Mouse (Mus musculus): ENCODE results near the gene Babam2.
A peak's percentile ranks its signal among the peaks of the same experiment; 100 is the strongest.

The Babam2 gene

DNA sequence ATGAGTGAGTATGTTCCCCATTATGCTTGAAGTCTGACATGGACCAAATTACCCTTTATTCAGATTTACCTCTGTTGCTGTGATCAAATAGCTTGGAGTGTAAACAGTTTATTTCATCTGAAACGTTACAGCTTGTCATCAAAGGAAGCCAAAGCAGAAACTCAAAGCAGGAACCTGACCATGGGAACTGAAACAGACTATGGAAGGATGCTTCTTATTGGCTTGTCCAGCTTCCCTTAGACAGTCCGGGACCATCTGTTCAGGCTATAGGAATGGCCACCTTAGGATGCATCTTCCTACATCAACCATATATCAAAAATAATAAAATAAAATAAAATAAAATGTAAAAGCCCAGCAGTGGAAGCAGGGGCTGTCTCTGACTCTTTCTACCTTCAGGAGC, 183.0 kb downstream of the Babam2 start:
- no peak for DNase-seq (ENCODE audit: low spot score in 2 of 2)

DNA sequence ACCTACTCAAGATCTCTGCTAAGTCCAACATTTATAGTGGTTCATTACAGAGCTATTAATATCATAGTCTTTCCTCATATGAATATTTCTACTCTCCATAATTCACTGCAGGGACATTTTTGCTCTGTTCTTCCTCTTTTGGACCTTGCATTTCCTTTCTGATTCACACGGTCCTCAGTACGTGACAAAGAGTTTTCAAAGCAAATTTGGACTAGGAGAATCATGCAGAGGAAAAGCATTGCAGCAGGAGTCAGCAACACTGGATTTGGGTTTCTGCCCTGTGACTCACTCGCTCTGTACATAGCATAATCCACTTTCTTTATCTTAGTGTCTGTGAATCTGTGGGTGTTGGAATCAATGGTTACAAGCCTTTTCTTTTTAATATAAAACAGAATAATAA, 184.8 kb downstream of the Babam2 start:
- DNase-seq (ENCODE audit: low spot score in 2 of 2): no peak

DNA sequence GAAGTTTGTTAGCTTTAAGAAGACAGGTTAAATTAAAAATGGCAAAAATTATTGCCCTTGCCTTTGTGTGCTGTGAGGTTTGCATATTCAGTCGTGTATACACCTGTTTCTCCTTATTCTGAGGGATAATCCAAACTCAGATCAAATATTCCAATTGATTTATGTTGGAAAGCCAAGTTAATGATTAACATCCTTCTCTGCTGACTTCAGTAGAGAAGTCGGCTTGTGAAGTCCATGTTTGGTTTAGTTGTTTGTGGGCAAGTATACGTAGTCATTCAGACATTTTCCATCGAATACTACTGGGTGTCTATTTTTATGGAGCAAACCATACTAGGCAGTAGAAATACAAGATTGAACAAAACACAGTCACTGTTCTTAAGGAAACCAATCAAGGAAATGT, 187.5 kb downstream of the Babam2 start:
- no peak for DNase-seq (ENCODE audit: low spot score in 2 of 2)

DNA sequence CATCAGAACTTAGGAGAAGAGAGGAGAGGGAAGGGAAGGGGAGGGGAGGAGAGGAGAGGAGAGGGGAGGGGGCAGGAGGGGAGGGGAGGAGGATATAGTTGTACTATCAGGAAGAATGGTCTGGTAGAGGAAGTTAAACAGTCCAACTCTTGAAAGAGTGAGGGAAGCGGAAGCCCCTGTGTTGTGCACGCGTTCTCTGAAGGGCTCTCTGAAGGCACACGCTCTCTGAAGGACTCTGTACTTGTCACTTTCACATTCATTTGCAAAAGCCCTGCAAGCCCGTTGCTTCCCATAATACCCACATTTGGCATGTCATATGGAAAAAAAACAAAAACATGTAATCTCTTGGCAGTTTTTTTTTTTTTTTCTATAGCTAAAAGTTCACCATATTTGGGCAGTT, 190.1 kb downstream of the Babam2 start:
- DNase-seq (ENCODE audit: low spot score in 2 of 2): no peak

DNA sequence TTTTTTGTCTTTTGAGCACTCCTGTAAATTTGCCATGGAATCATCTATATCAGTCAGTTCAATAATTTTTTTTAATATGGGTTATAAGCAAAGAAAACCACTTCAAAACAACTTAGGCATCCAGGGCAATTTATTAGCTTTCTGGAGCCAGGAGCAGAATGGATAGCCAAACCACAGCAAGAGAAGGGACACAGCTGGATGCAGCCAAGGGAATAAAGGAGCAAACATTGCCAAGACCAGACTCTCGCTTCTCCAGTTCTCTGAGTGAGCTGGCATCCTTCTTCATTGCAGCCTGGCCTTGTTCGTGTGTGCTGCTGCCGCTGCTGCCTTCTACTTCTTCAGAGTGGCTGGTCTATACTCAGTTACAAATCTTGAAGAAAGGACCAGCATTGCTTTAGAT, 190.9 kb downstream of the Babam2 start:
- no peak for DNase-seq (ENCODE audit: low spot score in 2 of 2)

DNA sequence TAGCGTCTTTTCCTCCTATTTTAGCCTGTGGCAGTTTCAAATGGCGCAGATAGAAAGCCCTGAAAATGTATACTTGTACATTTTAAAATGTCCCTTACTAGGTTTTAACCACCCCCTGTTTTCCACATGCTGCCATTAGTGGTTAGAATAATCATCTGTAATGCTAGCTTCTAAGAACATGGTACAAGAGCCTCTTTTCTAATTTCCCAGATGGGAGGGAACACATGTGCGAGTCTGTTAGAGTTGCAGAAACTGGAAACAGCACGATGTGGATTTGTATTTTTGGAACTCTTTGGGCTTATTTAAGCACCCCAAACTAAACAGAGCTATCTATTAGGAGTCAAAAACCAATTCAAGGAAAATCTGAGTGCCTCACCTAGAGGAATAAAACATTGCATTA, 195.1 kb downstream of the Babam2 start:
- DNase-seq (ENCODE audit: low spot score in 2 of 2): no peak

DNA sequence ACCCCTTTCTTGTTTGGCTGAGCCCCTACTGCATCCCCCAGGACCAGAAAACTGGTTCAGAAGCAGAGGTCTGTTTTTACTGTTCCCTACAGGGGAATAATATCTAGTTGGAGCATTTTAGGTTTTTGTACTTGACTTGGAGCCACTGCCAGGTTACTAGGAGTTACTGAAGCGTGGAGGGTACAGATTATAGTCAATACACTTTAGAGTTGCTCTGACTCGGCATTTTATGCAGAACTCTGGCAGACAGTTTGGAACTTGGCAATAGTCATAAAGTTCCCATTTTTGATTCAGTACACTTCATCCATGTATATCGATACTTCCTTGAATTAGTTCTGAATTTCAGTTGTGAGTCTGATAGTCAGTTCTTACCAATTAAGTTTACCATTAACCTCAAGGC, 202.4 kb downstream of the Babam2 start:
- no peak for DNase-seq (ENCODE audit: low spot score in 2 of 2)

DNA sequence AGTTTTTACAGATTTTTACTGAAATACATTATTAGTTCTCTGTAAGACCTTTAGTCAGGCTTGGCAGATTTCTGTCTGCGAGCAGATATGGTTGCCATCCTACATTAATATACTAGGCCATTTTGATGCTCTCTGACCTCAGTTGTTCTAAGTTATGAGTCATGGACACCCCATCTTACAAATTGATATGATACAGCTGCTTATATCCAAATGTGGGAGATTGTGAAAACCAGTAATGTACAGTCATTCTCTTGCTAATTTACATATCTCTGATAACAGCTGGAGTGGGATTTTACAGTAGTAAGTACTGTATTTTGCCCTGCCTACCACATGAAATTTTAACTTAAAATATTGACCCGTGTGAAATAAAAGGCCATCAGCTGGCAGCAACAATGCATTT, 204.7 kb downstream of the Babam2 start:
- DNase-seq (ENCODE audit: low spot score in 2 of 2): no peak

DNA sequence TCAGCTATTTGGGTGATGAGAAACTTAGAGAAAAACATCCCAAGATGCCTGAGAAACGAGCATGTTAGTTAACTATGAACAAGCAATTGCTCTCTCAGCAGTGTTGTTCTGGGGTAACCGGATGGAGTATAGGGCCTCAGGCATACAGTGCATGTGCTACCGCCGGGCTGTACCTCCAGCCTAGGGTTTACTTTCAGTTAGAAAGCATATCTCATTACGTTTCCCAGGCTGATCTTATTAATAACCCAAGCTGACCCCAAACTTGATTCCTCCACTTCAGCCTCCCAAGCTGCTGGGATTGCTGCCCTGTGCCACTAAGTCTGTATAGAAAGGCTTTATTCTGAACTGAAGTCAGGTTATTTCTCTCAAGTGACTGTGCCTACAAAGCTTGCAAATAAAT, 205.4 kb downstream of the Babam2 start:
- no peak for DNase-seq (ENCODE audit: low spot score in 2 of 2)

DNA sequence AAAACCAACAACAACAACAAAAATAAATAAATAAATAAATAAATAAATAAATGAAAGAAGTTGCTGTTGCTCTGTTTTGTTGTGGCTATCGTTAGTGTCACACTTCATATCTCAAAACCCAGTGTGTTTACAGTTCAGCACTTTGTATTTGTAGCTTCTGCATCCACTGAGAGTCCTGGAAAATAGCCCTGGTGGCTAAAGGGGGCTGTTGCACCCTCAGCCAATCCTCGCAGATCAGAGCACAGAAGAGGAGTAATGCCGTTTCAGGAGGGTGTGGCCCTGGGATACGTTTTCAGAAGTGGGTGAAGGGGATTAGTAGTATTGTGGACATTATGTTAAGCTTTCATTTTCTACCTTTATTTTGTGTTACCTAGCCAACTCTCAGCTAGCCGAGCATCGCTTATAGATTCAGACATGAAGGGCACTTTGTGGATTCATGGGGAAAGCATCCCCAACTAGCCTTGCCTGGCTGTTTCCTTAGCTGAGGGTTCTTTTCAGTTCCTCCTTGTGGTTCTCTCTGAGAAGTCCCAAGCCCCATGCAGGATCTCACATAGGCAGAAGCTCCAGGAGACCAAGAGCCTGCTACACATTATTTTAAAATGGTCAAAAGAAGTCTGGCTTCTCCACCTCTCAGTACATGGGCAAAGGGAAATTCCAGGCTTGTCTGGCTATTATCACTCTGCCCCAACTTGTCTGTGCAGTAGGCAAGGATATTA, 207.6 kb downstream of the Babam2 start:
- DNase-seq (ENCODE audit: low spot score in 2 of 2): no peak

DNA sequence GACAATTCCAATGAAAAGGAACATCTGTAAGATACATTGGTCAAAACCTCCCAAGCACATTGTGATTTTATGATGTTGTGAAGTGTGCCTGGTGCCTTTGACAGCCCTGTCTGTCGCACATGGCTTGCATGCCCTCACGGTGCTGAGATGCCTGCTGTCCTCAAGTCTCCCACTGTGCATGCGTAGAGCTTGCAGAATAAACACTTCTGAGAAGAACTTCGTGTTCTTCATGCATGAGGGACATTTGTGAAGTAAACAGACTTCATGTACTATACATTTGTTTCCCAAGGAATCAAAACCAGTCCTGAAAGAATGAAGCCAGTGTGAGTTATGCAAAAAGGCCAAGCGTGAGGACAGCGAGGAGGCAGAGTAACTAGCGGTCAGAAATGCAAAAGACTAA, 208.3 kb downstream of the Babam2 start:
- DNase-seq (ENCODE audit: low spot score in 2 of 2): no peak

DNA sequence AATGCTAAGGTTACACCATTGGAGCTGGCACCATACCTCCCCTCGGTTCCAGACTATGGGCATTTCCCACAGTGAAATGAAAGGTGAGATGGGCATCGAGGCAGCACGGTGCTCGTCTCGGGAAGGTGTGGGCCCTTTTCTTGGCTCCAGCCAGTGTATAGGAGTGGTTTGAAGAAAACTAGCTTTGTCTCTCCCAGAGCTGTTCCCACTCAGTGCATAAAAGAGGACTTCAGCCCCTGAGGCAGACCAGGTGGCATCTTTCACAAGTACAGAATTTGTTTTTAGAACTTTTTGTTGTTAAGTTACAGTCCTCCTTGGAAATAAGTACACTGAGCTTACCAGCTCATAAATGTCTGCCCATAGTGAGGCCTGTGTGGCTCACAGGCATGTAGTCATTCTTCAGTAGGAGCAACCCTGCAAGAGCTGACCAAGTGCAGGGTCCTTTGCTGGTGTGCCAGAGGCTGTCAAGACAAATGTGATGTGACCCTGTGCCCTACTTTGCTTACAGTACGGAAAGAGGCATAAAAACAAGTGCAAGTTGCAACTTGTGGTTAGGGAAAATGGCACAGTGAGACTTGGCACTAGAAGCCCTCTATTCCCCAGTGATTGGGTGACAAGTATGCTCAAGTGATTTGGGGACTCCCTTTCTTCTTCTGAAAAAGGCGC, 208.9 kb downstream of the Babam2 start:
- no peak for DNase-seq (ENCODE audit: low spot score in 2 of 2)

DNA sequence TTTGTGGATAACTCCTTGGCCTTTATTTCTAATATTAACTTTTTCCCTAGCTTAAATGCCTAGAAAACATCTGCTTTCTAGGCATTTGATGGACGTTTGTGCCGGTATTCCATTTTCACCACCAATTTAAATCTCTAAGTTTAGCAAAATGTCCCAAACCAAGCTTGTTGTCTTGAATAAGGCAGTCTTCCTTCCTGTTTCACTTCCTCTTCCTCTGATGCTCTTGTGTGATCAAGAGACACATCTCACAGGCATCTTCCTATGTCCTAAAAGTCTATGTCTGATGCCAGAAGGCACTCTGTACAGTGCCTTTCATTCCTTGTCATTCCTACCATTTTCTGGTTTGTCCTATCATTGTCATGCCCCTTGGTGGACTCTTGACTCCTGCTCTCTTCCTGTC, 210.5 kb downstream of the Babam2 start:
- no peak for DNase-seq (ENCODE audit: low spot score in 2 of 2)

DNA sequence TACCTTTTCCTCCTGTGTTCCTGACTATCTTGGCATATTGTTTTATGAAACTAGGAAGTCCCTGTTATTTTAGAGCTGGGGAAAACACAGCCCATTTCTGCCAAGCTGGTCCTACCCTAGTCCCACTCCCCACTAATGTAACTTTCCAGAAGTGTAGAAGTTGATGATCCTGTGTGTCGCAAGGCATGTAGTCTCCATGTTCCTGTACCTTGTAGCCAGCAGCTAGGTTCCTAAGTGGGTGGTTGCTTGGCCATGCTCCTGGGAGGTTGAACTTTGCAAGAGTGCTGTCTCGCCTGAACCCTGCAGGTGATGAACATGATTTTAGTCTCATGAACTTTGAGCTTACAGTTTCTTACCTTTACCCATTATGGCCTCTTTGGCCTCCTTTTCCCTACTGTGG, 211.3 kb downstream of the Babam2 start:
- no peak for DNase-seq (ENCODE audit: low spot score in 2 of 2)

DNA sequence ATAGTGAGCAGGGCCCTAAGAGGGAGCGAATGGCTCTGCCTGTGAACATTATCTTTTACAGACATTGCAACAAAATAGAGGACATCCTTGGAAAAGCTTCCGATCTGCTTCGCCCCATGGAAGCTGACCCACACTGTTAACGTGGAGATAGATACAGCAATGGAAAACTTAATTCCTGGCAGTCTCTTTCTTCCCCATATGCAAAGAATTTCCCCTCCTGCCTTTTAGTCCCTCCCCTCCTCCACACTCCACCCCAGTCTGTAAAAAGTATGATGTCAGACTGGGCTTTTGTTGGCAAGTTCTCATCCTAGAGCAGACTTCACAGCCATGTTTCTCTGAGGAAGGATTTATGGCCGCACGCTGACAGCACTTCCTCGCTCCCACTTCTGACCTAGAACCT, 218.8 kb downstream of the Babam2 start:
- no peak for DNase-seq (ENCODE audit: low spot score in 2 of 2)

DNA sequence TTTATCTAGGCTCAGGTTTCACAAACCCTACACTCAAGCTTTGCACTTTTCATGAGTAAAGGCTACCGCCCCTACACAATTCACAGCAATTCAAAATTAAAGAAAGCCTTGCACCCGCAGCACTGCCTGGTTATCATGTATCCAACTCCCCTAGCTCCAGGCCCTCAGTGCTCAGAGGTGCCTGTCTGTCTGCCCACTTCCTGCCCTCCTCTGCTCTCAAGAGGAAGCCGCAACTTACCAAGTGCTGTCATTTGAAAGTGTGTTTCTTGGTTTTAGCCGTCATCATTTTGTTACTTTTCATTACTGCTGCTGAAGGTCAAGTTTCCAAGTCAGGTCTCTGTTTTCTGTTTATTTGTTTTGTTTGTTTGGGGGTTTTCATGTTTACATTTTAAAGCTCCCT, 221.1 kb downstream of the Babam2 start:
- DNase-seq (ENCODE audit: low spot score in 2 of 2): no peak

DNA sequence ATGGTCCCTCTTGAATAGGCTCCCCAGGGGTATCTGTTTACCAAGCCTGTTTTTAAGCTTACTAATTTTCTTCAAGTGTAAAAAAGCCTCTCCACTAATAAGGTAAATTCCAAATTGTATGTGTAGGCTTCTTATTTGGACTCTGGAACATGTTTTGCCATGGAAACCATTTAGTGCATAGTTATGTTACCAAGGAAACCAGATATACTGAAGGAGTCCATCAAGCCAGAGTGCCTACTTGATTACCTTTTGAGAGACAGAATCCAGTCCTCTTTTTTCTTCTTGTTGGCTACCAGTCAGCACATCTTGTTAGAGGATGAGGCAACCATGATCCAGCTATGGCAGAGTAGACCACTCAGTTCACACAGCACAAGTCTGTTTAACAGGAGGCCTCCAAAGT, 222.6 kb downstream of the Babam2 start:
- DNase-seq (ENCODE audit: low spot score in 2 of 2): no peak

DNA sequence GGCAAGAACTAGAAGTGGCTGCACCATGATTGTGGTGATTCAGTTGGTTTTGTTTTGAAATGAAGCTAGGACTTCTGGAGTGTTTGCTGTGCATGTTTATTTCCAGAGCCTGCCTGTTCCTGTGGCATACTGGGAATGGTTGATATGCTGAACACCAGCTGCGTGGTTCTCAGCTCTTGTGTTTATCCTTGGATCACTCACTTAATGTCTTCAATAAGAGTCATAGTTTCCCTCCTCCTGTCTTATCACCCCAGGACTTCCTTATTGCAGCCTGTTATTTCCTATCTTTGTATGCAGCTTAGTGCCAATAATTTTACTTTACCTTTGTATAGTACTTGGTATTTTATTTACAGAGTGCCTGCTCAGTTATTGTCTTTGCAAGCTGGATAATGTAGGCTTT, 223.4 kb downstream of the Babam2 start:
- no peak for DNase-seq (ENCODE audit: low spot score in 2 of 2)

DNA sequence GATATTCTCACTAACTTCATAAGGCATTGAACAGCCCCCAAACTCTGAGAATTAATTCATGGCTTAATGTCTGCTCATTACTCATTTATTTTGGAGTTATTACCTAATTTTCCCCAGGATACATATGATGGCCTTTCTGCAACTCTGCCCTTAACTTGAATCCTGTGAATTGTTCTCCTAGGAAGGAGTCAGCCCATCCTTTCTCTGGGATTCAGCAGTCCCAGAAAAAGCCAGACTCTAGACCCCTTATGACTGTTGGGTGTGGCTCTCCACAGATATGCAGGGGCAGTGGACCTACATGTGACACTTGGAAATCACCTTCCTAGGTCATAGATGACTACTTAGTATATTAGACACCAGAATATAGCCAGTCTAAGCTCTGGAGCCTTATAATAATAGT, 226.6 kb downstream of the Babam2 start:
- no peak for DNase-seq (ENCODE audit: low spot score in 2 of 2)

DNA sequence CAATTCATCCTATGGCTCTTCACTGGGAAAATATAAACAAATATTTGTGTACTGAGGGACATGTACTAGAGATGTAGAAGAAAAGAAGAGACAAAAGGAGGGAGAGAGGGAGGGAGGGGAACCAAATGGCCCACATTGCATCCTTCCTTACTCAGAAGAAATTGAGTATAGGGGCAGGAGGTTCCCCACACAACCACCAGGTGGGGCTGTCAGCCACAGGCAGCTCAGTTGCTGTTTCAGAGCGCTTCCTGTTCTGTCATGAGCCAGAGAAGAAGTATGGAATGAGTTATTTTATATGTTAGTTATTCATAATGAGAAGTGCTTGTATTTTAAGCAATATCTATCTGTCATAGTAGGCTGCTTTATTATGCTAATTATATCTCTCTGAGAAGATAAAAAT, 229.1 kb downstream of the Babam2 start:
- DNase-seq (ENCODE audit: low spot score in 2 of 2): peak in 1 of 2 experiments; percentile 10

DNA sequence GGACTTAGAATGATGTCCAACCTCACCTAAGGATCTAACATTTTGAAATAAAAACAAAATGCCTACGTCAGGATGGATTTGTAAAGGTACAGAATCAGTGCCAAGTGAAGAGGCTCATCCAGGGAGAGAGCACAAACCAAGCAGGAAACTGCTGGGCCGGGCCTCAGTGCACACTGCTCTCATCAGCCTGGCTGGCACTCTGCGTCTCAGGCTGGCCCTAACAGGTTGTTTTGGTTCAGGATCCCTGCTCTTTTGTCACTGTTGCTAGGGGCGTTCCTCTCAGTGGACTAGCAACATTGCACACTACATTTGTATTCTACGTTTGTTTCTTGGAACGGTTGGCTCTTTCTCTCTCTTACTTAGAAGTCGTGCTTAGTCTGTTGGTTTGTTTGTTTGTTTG, 231.5 kb downstream of the Babam2 start:
- DNase-seq (ENCODE audit: low spot score in 2 of 2): no peak

DNA sequence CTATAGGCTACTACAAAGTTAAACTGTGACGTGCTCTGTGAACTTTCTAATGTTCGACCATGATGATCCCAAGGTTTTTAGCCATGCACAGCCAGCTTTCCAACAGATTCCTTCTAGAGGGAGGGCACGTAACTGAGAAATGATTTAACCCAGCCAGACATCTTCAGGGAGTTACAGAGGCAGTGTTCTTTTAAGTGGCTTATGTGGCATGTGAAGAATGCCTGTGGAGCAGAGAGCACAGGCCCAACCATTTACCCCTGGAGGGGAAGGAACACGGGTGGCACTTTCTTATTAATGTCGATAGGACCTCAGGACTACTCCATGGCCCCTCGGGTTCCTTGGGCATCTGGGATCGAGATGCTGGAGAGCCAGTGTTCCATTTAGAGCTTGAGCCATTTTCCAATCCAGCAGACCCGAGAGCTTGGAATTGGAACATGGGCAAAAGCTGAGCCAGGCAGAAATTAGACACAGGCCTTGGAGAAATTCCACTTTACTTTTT, 233.7 kb downstream of the Babam2 start:
- DNase-seq (ENCODE audit: low spot score in 2 of 2): no peak

DNA sequence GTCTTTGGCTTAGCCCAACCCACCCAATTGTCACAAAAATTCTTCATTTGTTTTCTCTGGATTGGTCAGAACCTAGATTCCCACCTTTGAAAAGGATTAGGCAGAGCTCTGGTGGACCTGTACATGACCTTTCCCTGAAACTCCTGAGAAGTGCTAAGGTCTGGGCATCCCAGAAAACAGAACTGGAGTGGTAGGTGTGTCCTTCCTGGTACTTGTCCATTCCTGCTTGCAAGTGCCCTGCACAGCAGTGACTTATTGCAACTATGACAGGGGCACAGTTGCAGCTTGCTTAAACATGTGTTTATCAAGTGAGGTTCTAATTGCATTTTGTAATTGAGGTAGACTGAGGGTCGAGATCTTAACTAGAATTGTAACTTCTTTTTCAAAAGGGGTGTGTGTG, 234.2 kb downstream of the Babam2 start:
- no peak for DNase-seq (ENCODE audit: low spot score in 2 of 2)

DNA sequence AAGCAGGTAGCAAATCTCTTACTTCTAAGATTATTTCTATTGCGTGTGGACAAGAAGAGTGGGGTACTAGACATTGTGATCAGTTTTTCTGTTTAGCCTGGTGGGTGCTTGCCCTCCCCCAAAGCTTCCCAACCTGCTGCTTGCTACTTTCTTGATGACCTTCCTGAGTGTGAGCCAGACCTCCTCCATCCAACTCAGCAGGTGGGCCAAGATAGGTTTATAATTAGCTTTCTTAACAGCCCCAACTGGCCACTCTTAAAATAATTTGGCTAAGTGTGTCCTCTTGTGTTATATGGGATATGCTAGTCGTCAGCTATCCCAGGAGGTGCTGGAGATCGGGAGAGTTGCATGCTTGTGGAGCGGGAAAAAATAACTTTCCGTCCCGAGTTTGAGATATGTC, 235.8 kb downstream of the Babam2 start:
- no peak for DNase-seq (ENCODE audit: low spot score in 2 of 2)
